Mouse (Mus musculus): ENCODE measurements around the gene Rbm45.

- no peak for TF ChIP-seq TCF12 (IDR thresholded peaks at IDR 0.05; ENCODE audit: low read depth, low read length)
- TF ChIP-seq CTCF (conservative IDR thresholded peaks at IDR 0.05 in 1 of 2, IDR thresholded peaks at IDR 0.05 in 1 of 2; ENCODE audit: low read depth in 2 of 2, low read length in 2 of 2), result no peak
- no peak for TF ChIP-seq EP300 (IDR thresholded peaks at IDR 0.05; ENCODE audit: low read length)
- TF ChIP-seq RAD21 (IDR thresholded peaks at IDR 0.05; ENCODE audit: low read depth, low read length), result no peak
- no peak for TF ChIP-seq MAFK (IDR thresholded peaks at IDR 0.05; ENCODE audit: insufficient replicate concordance, low read length)
Measured at GRCm38 (mm10) chr2:76323185-76323875, 46.5 kb upstream of the Rbm45 start.

Measured in CH12.LX (cell line).